Mouse (Mus musculus): Measurements from ENCODE around the gene Slc27a1.
A peak's percentile ranks its signal among the peaks of the same experiment; 100 is the strongest.
"Not testable (repeated sequence)": the region's sequence is repeated elsewhere in the genome, so short reads cannot be mapped to it uniquely, and the experiment has no call there.

DNA sequence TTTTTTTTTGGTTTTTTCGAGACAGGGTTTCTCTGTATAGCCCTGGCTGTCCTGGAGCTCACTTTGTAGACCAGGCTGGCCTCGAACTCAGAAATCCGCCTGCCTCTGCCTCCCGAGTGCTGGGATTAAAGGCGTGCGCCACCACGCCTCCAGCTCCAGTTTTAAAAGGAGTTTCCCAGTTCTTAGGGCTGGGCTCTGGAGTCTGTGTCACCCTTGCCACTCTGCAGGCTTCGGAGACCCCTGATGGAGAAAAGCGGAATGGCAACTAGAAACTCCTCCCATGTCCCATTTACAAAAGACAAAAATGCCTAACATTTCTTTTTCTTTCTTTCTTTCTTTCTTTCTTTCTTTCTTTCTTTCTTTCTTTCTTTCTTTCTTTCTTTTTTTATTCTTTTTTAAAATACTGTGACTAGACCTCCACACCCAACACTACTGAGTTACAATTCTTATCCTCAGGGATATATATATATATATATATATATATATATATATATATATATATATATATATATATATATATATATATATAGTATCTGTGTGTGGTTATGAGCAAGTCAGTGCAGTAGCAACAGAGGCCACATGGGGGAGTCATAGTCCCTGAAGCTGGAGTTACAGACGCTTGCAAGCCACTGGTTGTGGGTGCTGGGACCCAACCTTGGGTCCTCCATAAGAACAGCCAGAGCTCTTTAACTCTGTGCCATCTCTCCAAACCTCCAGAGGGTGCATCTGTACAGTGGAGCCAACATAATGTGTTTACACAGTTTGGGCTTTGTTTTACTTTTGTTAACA, 49.5 kb upstream of the Slc27a1 start:
- peak; percentile 78 for TF ChIP-seq CTCF (IDR thresholded peaks at IDR 0.05; ENCODE audit: low read depth, low read length)
- not testable (repeated sequence) for TF ChIP-seq POLR2A (IDR thresholded peaks at IDR 0.05; ENCODE audit: extremely low read depth, insufficient read depth, low read length)

Data from liver, adult 2 months (tissue).